Mouse (Mus musculus) midbrain, embryonic 12.5 days (tissue): ENCODE data around the gene Pou6f2. TPM values are rescaled to one million over a fixed set of nuclear protein-coding genes. Genes with fewer than 3 reads are reported as not detected.

ENCODE experiments used
- ATAC-seq: fragments of 200-750 bp; cut with Nextera tagmentation; 2 replicates; pipeline ENCODE4 v1.8.0; 2017; ENCODE audit warnings: low read depth, moderate TSS enrichment, moderate library complexity; ENCODE audit not compliant: low FRiP score
- H3K27ac ChIP-seq: fragments of 300-500 bp; sonication (generic); replicated peaks from 2 replicates; pipeline ENCODE4 v1.5.1; 2016; ENCODE audit warnings: mild to moderate bottlenecking
- H3K27me3 ChIP-seq: fragments of 300-500 bp; sonication (generic); 2 replicates; pipeline ENCODE4 v1.6.1; 2016; ENCODE audit warnings: mild to moderate bottlenecking
- H3K36me3 ChIP-seq: fragments of 300-500 bp; sonication (generic); 2 replicates; pipeline ENCODE4 v1.6.1; 2016
- H3K4me1 ChIP-seq: fragments of 300-500 bp; sonication (generic); 2 replicates; pipeline ENCODE4 v1.6.1; 2016
- H3K4me2 ChIP-seq: fragments of 300-500 bp; sonication (generic); replicated peaks from 2 replicates; pipeline ENCODE4 v1.6.1; 2016; ENCODE audit warnings: mild to moderate bottlenecking, moderate library complexity
- H3K4me3 ChIP-seq: fragments of 300-500 bp; sonication (generic); 2 replicates; pipeline ENCODE4 v1.5.1; 2016; ENCODE audit warnings: mild to moderate bottlenecking
- H3K9ac ChIP-seq: fragments of 300-500 bp; sonication (generic); replicated peaks from 2 replicates; pipeline ENCODE4 v1.6.1; 2016; ENCODE audit warnings: mild to moderate bottlenecking, moderate library complexity
- H3K9me3 ChIP-seq: fragments of 300-500 bp; sonication (generic); 2 replicates; pipeline ENCODE4 v1.6.1; 2016; ENCODE audit warnings: mild to moderate bottlenecking
- WGBS: fragments of 180-500 bp; shearing (Covaris S2); methylation state at CpG from one replicate; pipeline ENCODE4 v1.1.7; 2016; 5-methylcytosine and 5-hydroxymethylcytosine counted together
- polyA plus RNA-seq: library from polyadenylated mRNA; unstranded; fragments of >200 nt; fragmentation: Nextera tagmentation; extraction: Ambion mirVana; gene quantifications from 2 replicates; pipeline ENCODE4 v1.2.1, GENCODE M21; 2016

Gene Pou6f2
- polyA plus RNA-seq, 1 experiment from 2014 or later, result 9.2 TPM

DNA sequence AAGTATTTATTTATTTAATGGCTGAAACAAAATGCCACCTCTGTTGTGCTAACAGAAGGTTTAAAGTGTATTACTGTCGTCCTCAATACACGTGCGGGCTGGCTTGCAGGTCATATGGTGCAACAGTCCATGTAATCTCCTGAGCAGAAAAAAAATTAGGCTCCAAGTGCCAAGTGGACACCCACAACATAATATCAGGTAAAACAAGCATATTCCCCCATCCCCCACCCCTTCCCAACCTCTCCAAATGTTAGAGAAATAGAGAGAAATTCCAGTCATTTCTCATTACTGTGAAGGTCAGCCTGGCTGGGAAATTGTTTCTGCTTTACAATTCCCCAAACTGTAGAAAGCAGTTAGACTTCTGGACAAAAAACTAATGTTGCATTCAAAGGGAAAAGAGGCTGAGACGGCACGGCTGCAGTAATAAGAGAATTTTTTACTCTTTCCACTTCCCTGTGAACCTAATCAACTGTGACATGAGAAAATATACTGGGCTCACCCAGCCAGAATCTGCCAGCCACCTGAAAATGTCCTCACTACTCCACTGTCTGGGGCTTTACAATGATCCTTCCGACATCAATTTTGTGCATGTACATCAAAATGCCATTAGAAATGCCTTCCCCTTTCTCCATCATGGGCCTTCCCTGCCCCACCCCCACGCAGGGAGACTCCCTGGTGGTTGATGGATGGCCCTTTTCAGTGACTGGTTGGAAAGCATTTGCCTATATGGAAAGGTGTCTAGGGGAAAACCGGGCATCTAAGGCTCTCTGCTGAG is 192.8 kb downstream of the Pou6f2 start:
- ATAC-seq, result peak; percentile 74
- no peak overlapping the region for H3K4me3 ChIP-seq
- H3K27ac ChIP-seq, result peak overlapping the region; percentile 56
- H3K27me3 ChIP-seq, result no peaks in the 10 kb centered on the region
- H3K9me3 ChIP-seq, result no peaks in the 10 kb centered on the region
- 52% methylated on average over 8 of the region's 8 CpGs for whole genome bisulfite sequencing
- no peak overlapping the region for H3K4me2 ChIP-seq
- no peak overlapping the region for H3K9ac ChIP-seq
- no peaks in the 10 kb centered on the region for H3K36me3 ChIP-seq
- peaks cover 8% of the 10 kb centered on the region; the same call in 1 of the 2 replicates for H3K4me1 ChIP-seq

DNA sequence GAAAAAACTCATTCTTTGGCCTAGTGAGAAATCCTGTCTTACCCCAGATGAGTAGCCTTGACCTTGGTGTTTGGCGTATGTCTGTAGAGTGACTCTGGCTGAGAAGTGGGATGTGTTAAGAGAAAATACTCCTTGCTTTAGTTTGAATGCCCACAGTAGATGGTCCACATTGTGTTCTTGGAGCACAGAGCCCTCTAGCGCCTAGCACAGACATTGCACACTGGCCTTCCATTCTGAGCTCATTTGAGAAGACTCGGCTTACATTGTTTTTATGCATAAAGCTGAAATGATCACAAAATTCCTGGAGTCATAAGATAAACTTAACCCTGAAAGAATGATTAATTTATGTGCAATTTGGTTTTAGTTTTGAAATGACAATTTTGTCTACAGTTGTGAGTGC is 223.5 kb downstream of the Pou6f2 start:
- ATAC-seq, result no peak
- WGBS, result 53% methylated on average over 3 of the region's 3 CpGs
- Histone ChIP-seq H3K9me3 (no peaks in the 10 kb centered on the region), H3K4me1 (0 out of 2 replicates have a peak, but pooled peaks cover 6% of the 10 kb centered on the region), H3K4me2 (no peak overlapping the region), H3K4me3 (no peak overlapping the region), H3K36me3 (no peaks in the 10 kb centered on the region), H3K27me3 (no peaks in the 10 kb centered on the region), H3K9ac (no peak overlapping the region), H3K27ac (no peak overlapping the region)

- 77% methylated on average over 3 of the region's 3 CpGs for WGBS
- no peaks in the 10 kb centered on the region for H3K36me3 ChIP-seq
- no peak overlapping the region for H3K9ac ChIP-seq
- H3K4me1 ChIP-seq, result 0 out of 2 replicates have a peak, but pooled peaks cover 6% of the 10 kb centered on the region
- H3K4me2 ChIP-seq, result no peak overlapping the region
- H3K27ac ChIP-seq, result no peak overlapping the region
- ATAC-seq, result no peak
- no peak overlapping the region for H3K4me3 ChIP-seq
- no peaks in the 10 kb centered on the region for H3K27me3 ChIP-seq
- H3K9me3 ChIP-seq, result no peaks in the 10 kb centered on the region
Observed at GRCm38 (mm10) chr13:18173021-18173420, 224.5 kb downstream of the Pou6f2 start.

- Histone ChIP-seq H3K4me1 (0 out of 2 replicates have a peak, but pooled peaks cover 6% of the 10 kb centered on the region), H3K9ac (no peak overlapping the region)
Observed at GRCm38 (mm10) chr13:18172334-18172733, 225.2 kb downstream of the Pou6f2 start.

GRCm38 (mm10) chr13:18164182-18164581 is 233.3 kb downstream of the Pou6f2 start:
- H3K27me3 ChIP-seq, result no peaks in the 10 kb centered on the region
- H3K4me2 ChIP-seq, result no peak overlapping the region
- H3K4me1 ChIP-seq, result no peaks in the 10 kb centered on the region
- 89% methylated on average over 1 of the region's 1 CpGs for WGBS
- no peak for ATAC-seq
- H3K4me3 ChIP-seq, result no peak overlapping the region
- H3K9me3 ChIP-seq, result no peaks in the 10 kb centered on the region
- H3K27ac ChIP-seq, result no peak overlapping the region
- no peak overlapping the region for H3K9ac ChIP-seq
- H3K36me3 ChIP-seq, result no peaks in the 10 kb centered on the region

More at GRCm38 (mm10) chr13:18172334-18172733, 225.2 kb downstream of the Pou6f2 start:
- ATAC-seq, result peak; percentile 34; the same call in 1 of the 2 replicates
- no peaks in the 10 kb centered on the region for H3K36me3 ChIP-seq
- no peak overlapping the region for H3K4me2 ChIP-seq
- 30% methylated on average over 9 of the region's 9 CpGs for WGBS
- no peaks in the 10 kb centered on the region for H3K9me3 ChIP-seq
- no peak overlapping the region for H3K27ac ChIP-seq
- H3K4me3 ChIP-seq, result no peak overlapping the region
- no peaks in the 10 kb centered on the region for H3K27me3 ChIP-seq

GRCm38 (mm10) chr13:18160566-18160965 is 236.9 kb downstream of the Pou6f2 start:
- ATAC-seq, result no peak
- WGBS, result 72% methylated on average over 5 of the region's 5 CpGs
- Histone ChIP-seq H3K9ac (no peak overlapping the region), H3K4me1 (no peaks in the 10 kb centered on the region), H3K9me3 (no peaks in the 10 kb centered on the region), H3K27ac (no peak overlapping the region), H3K4me2 (no peak overlapping the region), H3K4me3 (no peak overlapping the region), H3K27me3 (no peaks in the 10 kb centered on the region), H3K36me3 (no peaks in the 10 kb centered on the region)

- H3K36me3 ChIP-seq, result no peaks in the 10 kb centered on the region
- H3K4me3 ChIP-seq, result no peak overlapping the region
- 85% methylated on average over 6 of the region's 6 CpGs for WGBS
- no peak overlapping the region for H3K4me2 ChIP-seq
- no peaks in the 10 kb centered on the region for H3K27me3 ChIP-seq
- no peaks in the 10 kb centered on the region for H3K9me3 ChIP-seq
- no peak overlapping the region for H3K27ac ChIP-seq
- H3K4me1 ChIP-seq, result no peaks in the 10 kb centered on the region
- H3K9ac ChIP-seq, result no peak overlapping the region
- ATAC-seq, result no peak
Observed at GRCm38 (mm10) chr13:18153949-18154582, 243.4 kb downstream of the Pou6f2 start.

DNA sequence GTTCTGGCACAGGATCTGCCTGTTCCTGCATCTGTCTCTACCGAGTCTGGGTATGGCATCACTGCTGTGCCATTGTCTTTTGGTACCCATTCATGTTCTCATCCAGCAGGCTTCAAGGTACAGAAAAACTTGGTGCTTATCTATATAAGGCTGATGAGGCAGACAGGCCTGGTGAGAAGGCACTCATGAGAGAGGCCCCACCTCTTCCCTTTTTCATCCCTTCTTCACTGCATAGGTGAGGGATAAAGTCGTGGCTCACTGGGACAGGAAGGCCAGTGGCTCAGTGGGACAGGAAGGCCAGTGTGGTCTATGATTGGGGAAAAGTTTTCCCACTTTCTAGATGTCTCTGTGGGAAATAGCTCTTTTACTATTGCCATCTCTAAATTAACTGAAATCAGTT is 263.8 kb downstream of the Pou6f2 start:
- Histone ChIP-seq H3K9ac (no peak overlapping the region), H3K9me3 (no peaks in the 10 kb centered on the region), H3K27ac (no peak overlapping the region), H3K4me1 (peaks cover 20% of the 10 kb centered on the region), H3K4me3 (no peak overlapping the region), H3K36me3 (no peaks in the 10 kb centered on the region), H3K4me2 (no peak overlapping the region), H3K27me3 (no peaks in the 10 kb centered on the region; the same call in 1 of the 2 replicates)
- WGBS, result 62% methylated on average over 2 of the region's 2 CpGs
- no peak for ATAC-seq

GRCm38 (mm10) chr13:18133193-18133592 is 264.3 kb downstream of the Pou6f2 start:
- Histone ChIP-seq H3K4me1 (peaks cover 23% of the 10 kb centered on the region), H3K9me3 (no peaks in the 10 kb centered on the region), H3K27me3 (no peaks in the 10 kb centered on the region; the same call in 1 of the 2 replicates), H3K4me3 (no peak overlapping the region), H3K9ac (no peak overlapping the region), H3K27ac (no peak overlapping the region), H3K36me3 (no peaks in the 10 kb centered on the region), H3K4me2 (no peak overlapping the region)
- WGBS, result 60% methylated on average over 5 of the region's 5 CpGs
- ATAC-seq, result 0 out of 2 replicates have a peak, but pooled peaks have one; percentile 21

GRCm38 (mm10) chr13:18131324-18131723 is 266.2 kb downstream of the Pou6f2 start:
- no peak for ATAC-seq
- no peak overlapping the region for H3K27ac ChIP-seq

GRCm38 (mm10) chr13:18129697-18130096 is 267.8 kb downstream of the Pou6f2 start:
- 0 out of 2 replicates have a peak, but pooled peaks have one; percentile 4 for ATAC-seq
- Histone ChIP-seq H3K4me3 (no peak overlapping the region), H3K4me2 (peak overlapping the region; percentile 26; the same call in 1 of the 2 replicates), H3K4me1 (peaks cover 42% of the 10 kb centered on the region), H3K9me3 (no peaks in the 10 kb centered on the region), H3K27ac (peak overlapping the region; percentile 39), H3K27me3 (no peaks in the 10 kb centered on the region; the same call in 1 of the 2 replicates), H3K36me3 (no peaks in the 10 kb centered on the region), H3K9ac (no peak overlapping the region)
- WGBS, result 6% methylated on average over 5 of the region's 5 CpGs

More at GRCm38 (mm10) chr13:18131324-18131723, 266.2 kb downstream of the Pou6f2 start:
- H3K9ac ChIP-seq, result no peak overlapping the region
- H3K4me3 ChIP-seq, result no peak overlapping the region
- no peaks in the 10 kb centered on the region for H3K36me3 ChIP-seq
- no peaks in the 10 kb centered on the region; the same call in 1 of the 2 replicates for H3K27me3 ChIP-seq
- no peak overlapping the region for H3K4me2 ChIP-seq
- H3K4me1 ChIP-seq, result peaks cover 35% of the 10 kb centered on the region
- H3K9me3 ChIP-seq, result no peaks in the 10 kb centered on the region

- no peak overlapping the region for H3K9ac ChIP-seq
- H3K27me3 ChIP-seq, result 0 out of 2 replicates have a peak, but pooled peaks cover 5% of the 10 kb centered on the region
- peak overlapping the region; percentile 49; the same call in 1 of the 2 replicates for H3K27ac ChIP-seq
- H3K4me1 ChIP-seq, result peaks cover 42% of the 10 kb centered on the region
- no peaks in the 10 kb centered on the region for H3K9me3 ChIP-seq
- no peak overlapping the region for H3K4me2 ChIP-seq
- WGBS, result 80% methylated on average over 11 of the region's 11 CpGs
- ATAC-seq, result no peak
- no peak overlapping the region for H3K4me3 ChIP-seq
- H3K36me3 ChIP-seq, result no peaks in the 10 kb centered on the region
Observed at GRCm38 (mm10) chr13:18128826-18129225, 268.7 kb downstream of the Pou6f2 start.
